Mouse (Mus musculus): ENCODE measurements around the gene Ubl4a. TPM values are rescaled to one million over a fixed set of nuclear protein-coding genes. Genes with fewer than 3 reads are reported as not detected.
A peak's percentile ranks its signal among the peaks of the same experiment; 100 is the strongest.
"Not testable (repeated sequence)": the region's sequence is repeated elsewhere in the genome, so short reads cannot be mapped to it uniquely, and the experiment has no call there.

The Ubl4a gene
- polyA plus RNA-seq (2016; fragmentation: Nextera tagmentation; extraction: Ambion mirVana) = 62.1 and 62.2 TPM in 2 replicates

DNA sequence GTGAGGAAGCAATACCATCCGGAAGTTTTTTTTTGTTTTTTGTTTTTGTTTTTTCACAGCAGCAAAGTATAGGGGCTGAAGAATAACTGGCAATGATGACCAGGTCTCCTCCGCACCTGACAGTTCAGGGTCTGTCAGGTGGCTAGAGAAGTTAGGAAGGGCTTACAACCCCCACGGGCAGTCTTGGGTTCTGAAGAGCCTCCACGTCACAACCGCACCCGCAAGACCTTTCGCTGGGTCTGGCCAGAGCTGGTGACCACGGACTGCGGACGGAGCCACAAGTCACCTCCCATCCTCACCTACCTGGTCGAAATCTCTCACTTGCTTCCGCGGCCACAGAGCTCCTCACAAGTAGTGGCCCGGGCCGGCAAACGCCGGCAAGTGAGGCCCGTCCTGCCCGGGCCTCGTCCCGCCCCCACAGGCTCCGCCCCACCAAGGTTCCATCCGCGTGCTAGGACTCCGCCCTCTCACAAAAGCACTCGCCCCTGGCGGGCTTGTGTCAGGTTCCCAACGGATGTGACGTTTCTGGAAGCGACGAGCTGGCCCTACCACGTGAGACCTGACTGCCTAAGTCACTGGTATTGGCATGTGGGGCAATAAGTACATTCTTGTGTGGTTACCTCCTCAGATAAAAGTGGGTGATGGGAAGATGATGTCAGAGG is at the start of gene Ubl4a, which contains the start of gene Slc10a3:
Gene Ubl4a (minus strand): TSS at position 331 of the 662 bp plus-strand sequence.
Gene Slc10a3 (minus strand): TSS at position 462 of the 662 bp plus-strand sequence.
- peak within 1 kb of the TSS; percentile 47 for H3K9ac ChIP-seq
- H3K27ac ChIP-seq = no peak within 1 kb of the TSS
- 24% methylated on average over 31 of the region's 32 CpGs for WGBS

DNA sequence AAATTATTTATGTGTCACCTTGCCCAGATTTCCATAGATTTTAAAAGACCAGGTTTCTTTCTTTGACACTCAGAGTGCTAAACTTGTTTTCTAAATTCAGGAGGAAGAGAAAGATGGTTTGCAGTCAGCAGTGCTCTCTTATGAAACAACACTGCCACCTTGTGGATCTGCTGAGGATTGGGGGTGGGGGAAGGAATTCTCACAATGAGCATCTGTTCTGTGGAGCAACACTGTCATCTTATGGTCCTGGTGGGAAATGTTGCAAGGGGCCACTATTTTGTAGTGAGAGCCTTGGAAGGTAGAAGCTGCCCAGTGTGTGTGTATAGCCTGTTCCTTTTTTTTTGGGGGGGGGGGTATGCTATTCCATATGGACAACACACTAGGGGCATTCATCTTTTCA is 40.4 kb upstream of the Ubl4a start:
- Histone ChIP-seq H3K27me3 (no peaks in the 10 kb centered on the region), H3K9me3 (no peaks in the 10 kb centered on the region), H3K4me2 (replicated peaks) (no peak overlapping the region), H3K4me1 (no peaks in the 10 kb centered on the region), H3K9ac (no peak overlapping the region), H3K27ac (no peak overlapping the region), H3K4me3 (no peak overlapping the region), H3K36me3 (no peaks in the 10 kb centered on the region)
- ATAC-seq (ENCODE audit: insufficient number of reproducible peaks, insufficient read depth, low FRiP score, low TSS enrichment) = peak; percentile 80; the same call in 1 of the 2 replicates

More for the DNA sequence above, at the start of gene Ubl4a, which contains the start of gene Slc10a3:
- peak within 1 kb of the TSS; percentile 40 for H3K4me3 ChIP-seq
- no peaks in the 10 kb centered on the region for H3K36me3 ChIP-seq
- H3K4me2 ChIP-seq (replicated peaks) = peak within 1 kb of the TSS; percentile 50
- H3K9me3 ChIP-seq = no peaks in the 10 kb centered on the region
- no peaks in the 10 kb centered on the region for H3K4me1 ChIP-seq
- no peaks in the 10 kb centered on the region for H3K27me3 ChIP-seq
- peak; percentile 88 for ATAC-seq (ENCODE audit: insufficient number of reproducible peaks, insufficient read depth, low FRiP score, low TSS enrichment)

GRCm38 (mm10) chrX:74408340-74408739 is 35.3 kb upstream of the Ubl4a start:
- no peaks in the 10 kb centered on the region for H3K4me1 ChIP-seq
- H3K36me3 ChIP-seq = no peaks in the 10 kb centered on the region
- no peaks in the 10 kb centered on the region for H3K27me3 ChIP-seq
- no peaks in the 10 kb centered on the region for H3K9me3 ChIP-seq
- H3K27ac ChIP-seq = no peak overlapping the region
- no peak for ATAC-seq (ENCODE audit: insufficient number of reproducible peaks, insufficient read depth, low FRiP score, low TSS enrichment)
- no peak overlapping the region for H3K4me2 ChIP-seq (replicated peaks)
- no peak overlapping the region for H3K9ac ChIP-seq
- 51% methylated on average over 2 of the region's 2 CpGs for WGBS
- no peak overlapping the region for H3K4me3 ChIP-seq

DNA sequence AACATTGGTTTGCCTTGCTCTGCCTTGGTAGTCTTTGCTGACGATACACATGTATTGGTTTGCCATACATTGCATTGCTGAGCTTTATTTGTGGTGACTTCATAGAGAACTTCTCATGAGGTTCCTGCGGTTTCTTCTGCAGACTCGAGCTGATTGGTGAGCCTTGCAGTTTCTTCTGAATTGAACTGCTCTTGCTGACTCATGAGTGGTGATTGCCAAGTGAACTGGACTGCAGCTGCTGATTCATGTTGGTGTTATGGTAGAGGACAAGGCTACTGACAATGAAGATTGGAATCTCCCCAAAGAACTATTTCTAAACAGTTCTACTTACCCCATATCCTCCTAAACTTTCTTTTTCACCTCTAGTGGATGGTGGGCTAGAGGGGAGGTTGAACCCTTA is 27.1 kb upstream of the Ubl4a start:
- H3K4me1 ChIP-seq = no peaks in the 10 kb centered on the region
- H3K4me3 ChIP-seq = no peak overlapping the region
- ATAC-seq (ENCODE audit: insufficient number of reproducible peaks, insufficient read depth, low FRiP score, low TSS enrichment) = no peak
- H3K27me3 ChIP-seq = no peaks in the 10 kb centered on the region
- H3K9ac ChIP-seq = no peak overlapping the region
- H3K9me3 ChIP-seq = no peaks in the 10 kb centered on the region
- no peaks in the 10 kb centered on the region for H3K36me3 ChIP-seq
- H3K4me2 ChIP-seq (replicated peaks) = no peak overlapping the region
- H3K27ac ChIP-seq = no peak overlapping the region
- WGBS = 81% methylated on average over 3 of the region's 3 CpGs

- H3K27ac ChIP-seq = peak within 1 kb of the TSS; percentile 88
- H3K9me3 ChIP-seq = no peaks in the 10 kb centered on the region
- peak within 1 kb of the TSS; percentile 57 for H3K4me2 ChIP-seq (replicated peaks)
- peak within 1 kb of the TSS; percentile 65 for H3K9ac ChIP-seq
- H3K27me3 ChIP-seq = no peaks in the 10 kb centered on the region
- peak within 1 kb of the TSS; percentile 48 for H3K4me3 ChIP-seq
- ATAC-seq (ENCODE audit: insufficient number of reproducible peaks, insufficient read depth, low FRiP score, low TSS enrichment) = peak; percentile 99
- no peaks in the 10 kb centered on the region for H3K4me1 ChIP-seq
- 22% methylated on average over 30 of the region's 30 CpGs for WGBS
- no peaks in the 10 kb centered on the region for H3K36me3 ChIP-seq
Measured at GRCm38 (mm10) chrX:74392535-74393443, 19.8 kb upstream of the Ubl4a start, which contains the start of the genes Fam3a and Ikbkg. Gene Fam3a (minus strand): TSS chrX:74393272. Gene Ikbkg (plus strand): TSS chrX:74393290.

GRCm38 (mm10) chrX:74388153-74388552 is 15.1 kb upstream of the Ubl4a start:
- no peak overlapping the region for H3K9ac ChIP-seq
- no peak overlapping the region for H3K4me3 ChIP-seq
- H3K36me3 ChIP-seq = 0 out of 2 replicates have a peak, but pooled peaks cover 3% of the 10 kb centered on the region
- no peaks in the 10 kb centered on the region for H3K27me3 ChIP-seq
- H3K4me2 ChIP-seq (replicated peaks) = no peak overlapping the region
- no peaks in the 10 kb centered on the region for H3K9me3 ChIP-seq
- H3K4me1 ChIP-seq = no peaks in the 10 kb centered on the region
- no peak overlapping the region for H3K27ac ChIP-seq
- no peak for ATAC-seq (ENCODE audit: insufficient number of reproducible peaks, insufficient read depth, low FRiP score, low TSS enrichment)

- H3K27me3 ChIP-seq = no peaks in the 10 kb centered on the region
- H3K4me2 ChIP-seq (replicated peaks) = no peak overlapping the region
- H3K9me3 ChIP-seq = no peaks in the 10 kb centered on the region
- H3K9ac ChIP-seq = no peak overlapping the region
- H3K4me1 ChIP-seq = no peaks in the 10 kb centered on the region
- 55% methylated on average over 2 of the region's 2 CpGs for WGBS
- no peak overlapping the region for H3K27ac ChIP-seq
- 0 out of 2 replicates have a peak, but pooled peaks cover 3% of the 10 kb centered on the region for H3K36me3 ChIP-seq
- ATAC-seq (ENCODE audit: insufficient number of reproducible peaks, insufficient read depth, low FRiP score, low TSS enrichment) = no peak
- H3K4me3 ChIP-seq = no peak overlapping the region
Measured at GRCm38 (mm10) chrX:74384451-74384850, 11.4 kb upstream of the Ubl4a start.

DNA sequence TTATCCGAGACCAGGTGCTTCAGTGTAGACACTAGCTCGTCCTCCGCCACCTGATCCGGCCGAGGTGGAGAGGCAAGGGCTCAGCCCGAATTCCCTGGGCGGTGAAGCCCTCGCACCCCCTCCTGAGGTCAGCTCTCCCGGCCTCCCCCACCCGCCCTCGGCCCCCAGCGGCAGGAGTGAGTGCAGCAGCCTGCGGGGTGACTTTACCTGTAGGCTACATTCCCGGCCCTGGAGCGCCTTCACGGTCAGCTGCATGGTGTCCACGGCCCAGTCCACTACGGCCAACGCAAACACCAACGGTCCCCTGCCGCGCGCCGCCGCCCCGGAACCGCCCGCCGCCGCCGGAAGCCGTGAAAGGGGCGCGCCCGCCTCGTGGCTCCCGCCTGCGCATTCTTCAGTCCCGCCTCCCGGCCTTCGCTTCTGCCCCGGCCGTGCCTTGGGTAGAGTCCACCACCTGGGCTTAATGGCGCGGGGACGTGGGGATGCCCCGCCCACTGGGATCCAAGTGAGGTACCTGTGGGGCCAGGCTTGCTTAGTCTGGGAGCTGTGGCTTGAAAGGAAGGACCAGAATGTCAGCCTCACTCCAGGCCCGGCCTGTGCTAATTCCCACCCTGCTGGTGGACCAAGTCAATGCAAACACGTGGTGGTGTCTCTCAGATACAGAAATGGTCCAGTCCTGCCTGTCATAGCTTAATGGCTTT is 4.7 kb downstream of the Ubl4a start:
- Histone ChIP-seq H3K4me3 (peak overlapping the region; percentile 57), H3K4me1 (no peaks in the 10 kb centered on the region), H3K36me3 (no peaks in the 10 kb centered on the region), H3K9ac (peak overlapping the region; percentile 82), H3K27ac (peak overlapping the region; percentile 75), H3K9me3 (no peaks in the 10 kb centered on the region), H3K4me2 (replicated peaks) (peak overlapping the region; percentile 57), H3K27me3 (no peaks in the 10 kb centered on the region)
- 31% methylated on average over 41 of the region's 49 CpGs for WGBS
- peak; percentile 75 for ATAC-seq (ENCODE audit: insufficient number of reproducible peaks, insufficient read depth, low FRiP score, low TSS enrichment)

DNA sequence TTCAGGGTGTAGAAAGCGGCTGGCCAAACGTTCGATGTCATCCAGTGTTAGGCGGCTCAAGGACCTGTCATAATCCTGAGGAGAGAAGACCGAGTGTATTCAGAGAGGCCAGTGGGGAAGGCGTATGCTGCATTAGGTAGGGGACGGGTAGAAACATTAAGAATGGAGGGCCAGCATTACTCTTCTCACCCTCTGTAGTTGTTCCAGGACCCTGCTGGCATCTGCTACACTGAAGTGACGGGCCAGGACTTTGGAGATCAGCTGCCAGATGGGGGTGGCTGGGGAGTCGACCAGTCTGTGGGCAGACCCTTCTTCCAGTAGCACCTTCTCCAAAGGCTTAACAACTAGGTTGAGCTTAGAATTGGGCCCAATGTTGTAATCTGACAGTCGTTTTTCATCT is 5.5 kb downstream of the Ubl4a start:
- no peaks in the 10 kb centered on the region for H3K36me3 ChIP-seq
- no peaks in the 10 kb centered on the region for H3K4me1 ChIP-seq
- H3K27me3 ChIP-seq = no peaks in the 10 kb centered on the region
- no peak for ATAC-seq (ENCODE audit: insufficient number of reproducible peaks, insufficient read depth, low FRiP score, low TSS enrichment)
- no peak overlapping the region for H3K27ac ChIP-seq
- peak overlapping the region; percentile 82 for H3K9ac ChIP-seq
- 71% methylated on average over 10 of the region's 10 CpGs for WGBS
- H3K9me3 ChIP-seq = no peaks in the 10 kb centered on the region
- peak overlapping the region; percentile 57 for H3K4me3 ChIP-seq
- H3K4me2 ChIP-seq (replicated peaks) = peak overlapping the region; percentile 57

GRCm38 (mm10) chrX:74359171-74359570 is 13.8 kb downstream of the Ubl4a start:
- Histone ChIP-seq H3K9ac (no peak overlapping the region), H3K4me3 (no peak overlapping the region), H3K27me3 (no peaks in the 10 kb centered on the region), H3K27ac (no peak overlapping the region), H3K4me2 (replicated peaks) (no peak overlapping the region), H3K36me3 (no peaks in the 10 kb centered on the region), H3K4me1 (no peaks in the 10 kb centered on the region), H3K9me3 (no peaks in the 10 kb centered on the region)
- ATAC-seq (ENCODE audit: insufficient number of reproducible peaks, insufficient read depth, low FRiP score, low TSS enrichment) = no peak
- 42% methylated on average over 11 of the region's 11 CpGs for WGBS

- not testable (repeated sequence) for H3K9me3 ChIP-seq
Measured at GRCm38 (mm10) chrX:74357069-74357468, 15.9 kb downstream of the Ubl4a start.

More at GRCm38 (mm10) chrX:74357069-74357468, 15.9 kb downstream of the Ubl4a start:
- not testable (repeated sequence) for H3K9ac ChIP-seq; ATAC-seq (ENCODE audit: insufficient number of reproducible peaks, insufficient read depth, low FRiP score, low TSS enrichment); H3K36me3 ChIP-seq; H3K27ac ChIP-seq; H3K27me3 ChIP-seq; H3K4me2 ChIP-seq (replicated peaks); H3K4me3 ChIP-seq; H3K4me1 ChIP-seq
- WGBS = 93% methylated on average over 3 of the region's 3 CpGs

Measured in embryonic facial prominence, embryonic 12.5 days (tissue).